Mouse (Mus musculus): ENCODE results near the gene Lix1l. TPM values are rescaled to one million over a fixed set of nuclear protein-coding genes. Genes with fewer than 3 reads are reported as not detected.

The Lix1l gene
- polyA plus RNA-seq, 1 experiment from 2014 or later, result 6.4 TPM

DNA sequence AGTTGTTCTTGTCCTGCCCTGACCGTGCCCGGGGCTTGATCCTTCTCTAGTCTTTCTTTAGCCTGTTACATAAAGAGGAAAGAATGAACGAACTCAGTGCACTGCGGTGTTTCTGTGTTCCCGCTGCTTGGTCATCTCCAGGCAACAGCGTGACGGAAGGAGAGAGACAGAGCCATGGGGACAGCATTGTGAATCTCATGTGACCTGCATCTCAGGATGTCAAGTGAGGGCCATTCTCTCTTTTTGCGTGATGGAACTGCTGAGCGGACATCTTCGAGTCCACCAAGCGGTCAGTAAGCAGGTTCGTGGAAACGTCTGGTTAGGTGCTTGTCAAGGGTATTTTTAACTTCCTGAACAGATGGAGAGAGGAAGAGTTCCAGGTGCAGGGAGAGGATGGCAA lies 31.4 kb upstream of the Lix1l start:
- ATAC-seq (replicated peaks), result no peak
- Histone ChIP-seq H3K27me3 (no peaks in the 10 kb centered on the region), H3K27ac (replicated peaks) (no peak overlapping the region), H3K9me3 (no peaks in the 10 kb centered on the region), H3K4me3 (no peak overlapping the region), H3K36me3 (no peaks in the 10 kb centered on the region), H3K9ac (replicated peaks) (no peak overlapping the region), H3K4me1 (no peaks in the 10 kb centered on the region), H3K4me2 (replicated peaks) (no peak overlapping the region)
- WGBS, result 94% methylated on average over 13 of the region's 13 CpGs

DNA sequence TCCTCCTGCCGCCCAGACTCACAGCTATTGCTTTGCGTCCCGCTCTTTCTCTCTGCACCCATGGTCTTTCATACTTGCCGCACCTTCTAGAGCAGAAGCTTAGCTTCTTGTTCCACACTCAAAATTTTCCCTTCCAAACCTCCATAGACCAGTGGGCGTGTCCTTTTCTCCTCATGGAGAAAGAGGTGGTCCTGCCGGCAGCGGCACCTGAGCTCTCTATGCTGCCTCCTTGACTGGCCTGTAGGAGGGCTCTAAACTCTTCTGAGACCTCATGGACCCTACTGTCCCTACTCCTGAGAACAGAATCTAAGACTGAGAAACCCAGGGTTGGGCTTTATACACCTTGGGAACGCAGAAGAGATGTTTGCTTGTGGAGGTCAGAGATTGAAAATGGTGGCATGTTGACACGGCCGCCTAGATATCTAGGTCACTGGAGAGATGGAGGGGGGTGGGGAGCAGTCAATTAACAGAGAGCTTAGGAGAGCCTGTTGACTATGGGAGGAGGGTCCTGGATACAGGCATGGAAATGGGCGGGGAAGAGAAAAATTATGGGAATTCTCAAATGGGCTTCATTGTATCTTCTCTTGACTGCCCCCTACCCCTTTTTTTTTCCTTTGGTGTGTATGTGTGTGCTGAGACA lies 30.9 kb upstream of the Lix1l start:
- no peaks in the 10 kb centered on the region for H3K9me3 ChIP-seq
- H3K4me3 ChIP-seq, result no peak overlapping the region
- no peaks in the 10 kb centered on the region for H3K4me1 ChIP-seq
- no peaks in the 10 kb centered on the region for H3K27me3 ChIP-seq
- ATAC-seq (replicated peaks), result no peak
- H3K36me3 ChIP-seq, result no peaks in the 10 kb centered on the region
- 86% methylated on average over 11 of the region's 11 CpGs for WGBS
- no peak overlapping the region for H3K4me2 ChIP-seq (replicated peaks)
- no peak overlapping the region for H3K27ac ChIP-seq (replicated peaks)
- no peak overlapping the region for H3K9ac ChIP-seq (replicated peaks)

DNA sequence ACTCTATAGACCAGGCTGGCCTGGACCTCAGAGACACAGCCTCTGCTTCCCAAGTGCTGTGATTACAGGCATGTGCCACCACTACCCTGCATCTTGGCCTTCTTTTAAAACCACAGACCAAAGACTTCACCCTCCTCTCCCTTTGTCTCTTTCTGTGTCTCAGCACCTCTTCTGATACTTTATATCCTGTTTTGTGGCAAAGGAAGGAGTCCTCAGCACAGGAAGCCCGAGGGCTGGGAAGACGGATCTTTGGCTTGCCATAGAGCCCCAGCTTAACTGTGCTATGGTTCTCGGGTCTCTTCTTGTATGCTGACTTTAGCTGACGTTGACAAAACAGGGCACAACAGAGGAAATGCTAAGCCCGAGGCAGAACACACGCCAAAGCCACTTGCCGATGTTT lies 30.3 kb upstream of the Lix1l start:
- Histone ChIP-seq H3K27me3 (no peaks in the 10 kb centered on the region), H3K4me2 (replicated peaks) (no peak overlapping the region), H3K4me3 (no peak overlapping the region), H3K4me1 (no peaks in the 10 kb centered on the region), H3K9me3 (no peaks in the 10 kb centered on the region), H3K27ac (replicated peaks) (no peak overlapping the region), H3K36me3 (no peaks in the 10 kb centered on the region), H3K9ac (replicated peaks) (no peak overlapping the region)
- no peak for ATAC-seq (replicated peaks)
- WGBS, result 75% methylated on average over 7 of the region's 7 CpGs

DNA sequence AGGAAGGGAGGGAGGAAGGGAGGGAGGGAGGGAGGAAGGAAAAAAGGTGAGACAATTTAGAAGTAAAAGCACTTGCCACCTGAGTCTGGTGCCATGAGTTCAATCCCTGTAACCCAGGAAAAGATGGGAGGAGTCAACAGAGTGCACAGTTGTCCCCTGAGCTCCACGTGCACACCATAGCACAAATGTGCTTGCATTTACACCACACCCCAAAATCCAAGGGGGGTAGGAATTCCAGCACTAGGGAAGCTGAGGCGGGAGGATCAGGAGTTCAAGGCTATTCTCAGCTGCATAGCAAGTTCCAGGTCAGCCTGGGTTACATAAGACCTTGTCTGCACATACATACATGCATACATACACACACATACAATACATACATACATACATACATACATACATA lies 29.6 kb upstream of the Lix1l start:
- H3K36me3 ChIP-seq, result no peaks in the 10 kb centered on the region
- H3K9ac ChIP-seq (replicated peaks), result no peak overlapping the region
- H3K4me3 ChIP-seq, result no peak overlapping the region
- no peak overlapping the region for H3K27ac ChIP-seq (replicated peaks)
- no peaks in the 10 kb centered on the region for H3K9me3 ChIP-seq
- WGBS, result 75% methylated on average over 2 of the region's 2 CpGs
- H3K4me1 ChIP-seq, result peaks cover 1% of the 10 kb centered on the region
- no peaks in the 10 kb centered on the region for H3K27me3 ChIP-seq
- no peak for ATAC-seq (replicated peaks)
- H3K4me2 ChIP-seq (replicated peaks), result no peak overlapping the region

DNA sequence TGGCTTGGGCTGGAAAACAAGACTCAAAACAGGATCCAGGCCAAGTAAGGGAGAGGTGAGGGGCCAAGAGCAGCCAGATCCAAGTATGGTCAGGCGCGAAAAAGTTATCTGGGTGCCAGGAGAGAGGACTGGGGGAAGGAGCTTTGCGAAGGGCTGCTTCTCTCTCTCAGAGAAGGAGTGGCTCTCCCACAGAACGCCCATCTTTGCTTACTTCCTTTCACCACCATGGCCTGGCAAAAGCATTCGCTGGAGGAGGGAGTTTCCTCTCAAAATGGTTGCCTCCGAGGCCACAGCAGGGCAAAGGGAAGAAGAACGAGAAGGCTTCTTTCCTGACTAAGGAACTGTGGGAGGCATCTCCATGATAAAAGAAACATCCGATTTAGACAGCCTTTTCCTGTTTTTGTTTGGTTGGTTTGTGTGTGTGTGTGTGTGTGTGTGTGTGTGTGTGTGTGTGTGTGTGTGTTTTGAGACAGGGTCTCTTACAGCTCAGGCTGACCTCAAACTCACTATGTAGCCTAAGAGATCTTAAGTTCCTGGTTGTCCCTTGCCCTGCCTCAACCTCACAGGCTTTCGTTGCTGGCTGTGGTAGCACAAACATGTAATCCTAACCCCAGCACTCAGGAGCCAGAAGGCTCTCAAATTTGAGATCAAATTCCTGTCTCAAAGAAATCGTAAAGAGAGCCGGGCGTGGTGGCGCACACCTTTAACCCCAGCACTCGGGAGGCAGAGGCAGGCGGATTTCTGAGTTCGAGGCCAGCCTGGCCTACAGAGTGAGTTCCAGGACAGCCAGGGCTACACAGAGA lies 28.9 kb upstream of the Lix1l start:
- Histone ChIP-seq H3K4me2 (replicated peaks) (no peak overlapping the region), H3K27ac (replicated peaks) (no peak overlapping the region), H3K9ac (replicated peaks) (no peak overlapping the region), H3K27me3 (no peaks in the 10 kb centered on the region), H3K4me1 (peaks cover 8% of the 10 kb centered on the region), H3K9me3 (no peaks in the 10 kb centered on the region), H3K36me3 (no peaks in the 10 kb centered on the region), H3K4me3 (no peak overlapping the region)
- 81% methylated on average over 16 of the region's 16 CpGs for WGBS
- no peak for ATAC-seq (replicated peaks)

DNA sequence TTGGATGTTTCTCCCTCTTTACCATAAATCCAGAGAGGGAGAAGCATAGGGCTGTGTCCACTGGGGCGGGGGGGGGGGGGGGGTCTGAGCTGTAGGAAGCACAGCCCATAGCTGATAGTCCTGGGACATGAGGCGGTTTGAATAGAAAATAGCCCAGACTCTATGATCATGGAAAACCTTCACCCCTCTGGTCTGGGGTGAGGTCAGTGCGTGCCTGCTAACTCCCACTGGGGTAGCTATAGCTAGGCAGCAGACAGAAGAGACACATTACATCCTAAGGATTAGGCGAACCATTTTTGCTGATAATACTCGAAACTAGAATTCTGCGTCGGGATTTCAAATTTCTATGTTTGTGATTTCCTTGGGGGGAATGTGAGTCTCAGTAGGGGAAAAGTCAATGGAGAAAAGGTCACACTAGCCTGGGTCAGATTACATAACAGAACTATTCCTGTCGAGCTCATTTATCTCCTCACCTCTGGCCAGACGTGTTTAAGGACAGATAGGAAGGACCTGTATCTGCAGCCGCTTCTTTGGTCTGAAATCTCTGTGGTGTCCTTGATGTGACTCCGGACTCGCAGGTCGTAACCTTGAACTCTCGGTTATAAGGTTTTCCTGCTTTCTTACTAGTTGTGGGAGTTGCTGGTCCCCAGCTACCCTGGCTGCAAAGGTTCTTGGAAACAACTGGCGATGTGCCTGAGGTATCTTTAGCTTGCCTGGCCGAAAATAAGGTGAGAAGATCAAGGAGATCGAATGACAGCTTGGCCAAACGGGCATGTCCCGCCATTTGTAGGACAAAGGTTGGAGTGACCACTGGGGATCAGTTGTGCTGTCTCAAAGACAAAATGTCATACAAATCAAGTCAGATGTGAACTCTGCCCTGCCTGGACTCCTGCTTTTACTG lies 27.1 kb upstream of the Lix1l start:
- Histone ChIP-seq H3K4me3 (no peak overlapping the region), H3K36me3 (no peaks in the 10 kb centered on the region), H3K9me3 (no peaks in the 10 kb centered on the region), H3K4me1 (peaks cover 8% of the 10 kb centered on the region), H3K9ac (replicated peaks) (no peak overlapping the region), H3K27me3 (no peaks in the 10 kb centered on the region), H3K27ac (replicated peaks) (no peak overlapping the region), H3K4me2 (replicated peaks) (no peak overlapping the region)
- ATAC-seq (replicated peaks), result no peak
- WGBS, result 90% methylated on average over 18 of the region's 19 CpGs

DNA sequence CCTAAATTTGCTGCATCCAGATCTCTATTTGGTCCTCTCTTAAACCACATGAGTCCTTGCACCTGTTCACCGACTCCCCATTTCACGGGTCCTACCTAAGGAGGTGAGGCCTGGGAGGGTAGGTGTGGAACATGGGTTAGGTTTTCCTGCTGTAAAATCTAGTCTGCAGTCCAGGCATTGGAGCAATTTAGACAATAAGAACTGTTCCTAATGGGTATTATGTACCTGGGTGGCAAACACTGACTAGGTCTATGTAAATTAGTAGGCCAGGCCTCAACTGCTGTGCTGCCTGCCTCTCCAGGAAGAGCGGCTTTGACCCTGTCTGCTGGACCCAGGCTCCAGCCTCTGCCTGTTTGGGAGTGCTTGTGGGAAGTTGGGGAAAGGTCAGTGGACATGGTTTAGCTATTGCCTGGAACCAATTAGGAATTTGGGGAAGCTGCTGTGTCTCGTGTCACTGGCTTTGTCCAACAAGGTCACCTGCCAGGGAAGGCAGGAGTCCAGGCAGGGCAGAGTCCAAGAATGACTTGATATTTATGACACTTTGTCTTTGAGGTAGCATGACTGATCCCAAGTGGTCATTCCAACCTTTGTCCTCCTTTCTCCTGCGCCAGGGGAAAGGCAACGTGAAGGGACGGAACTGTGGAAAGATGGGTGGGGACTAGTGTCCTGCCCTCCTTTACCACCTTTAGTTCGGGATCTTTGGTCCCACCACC lies 25.5 kb upstream of the Lix1l start:
- 96% methylated on average over 8 of the region's 8 CpGs for WGBS

DNA sequence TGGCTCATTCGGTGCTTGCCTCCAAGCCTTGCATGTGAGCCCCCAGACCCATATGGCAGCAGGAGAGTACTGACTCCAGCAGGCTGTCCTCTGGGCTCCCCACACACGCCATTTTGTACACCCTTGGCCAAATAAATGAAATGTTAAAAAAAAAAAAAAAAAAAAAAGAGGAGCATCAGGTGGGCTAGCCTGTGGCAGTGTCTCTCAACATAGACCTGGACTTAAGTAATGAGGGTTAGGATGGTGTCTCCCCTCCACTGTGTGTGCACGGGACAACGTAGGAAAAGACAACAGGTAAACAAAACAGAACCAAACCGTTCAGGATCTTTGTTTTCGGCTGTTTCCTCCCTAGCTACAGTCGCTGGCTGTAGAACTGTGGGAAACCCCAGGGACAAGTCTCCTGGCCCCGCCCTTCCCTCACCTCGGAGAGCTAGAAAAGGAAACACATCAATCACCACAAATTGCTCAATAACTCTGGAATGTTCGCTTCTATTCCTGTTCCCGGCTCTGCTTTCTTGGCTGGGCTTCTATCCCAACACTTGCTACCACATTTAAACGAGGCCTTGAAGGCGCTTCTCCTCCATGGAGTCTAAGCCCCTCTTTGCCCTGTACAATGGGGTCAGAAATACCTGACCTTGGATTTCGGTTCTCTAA lies 24.8 kb upstream of the Lix1l start:
- peak overlapping the region; percentile 5; the same call in 1 of the 2 replicates for H3K4me3 ChIP-seq
- no peak overlapping the region for H3K9ac ChIP-seq (replicated peaks)
- no peaks in the 10 kb centered on the region for H3K36me3 ChIP-seq
- H3K4me1 ChIP-seq, result peaks cover 17% of the 10 kb centered on the region
- no peaks in the 10 kb centered on the region for H3K27me3 ChIP-seq
- H3K27ac ChIP-seq (replicated peaks), result 0 out of 2 replicates have a peak overlapping the region, but pooled peaks have one; percentile 9
- 65% methylated on average over 14 of the region's 14 CpGs for WGBS
- ATAC-seq (replicated peaks), result no peak
- H3K9me3 ChIP-seq, result no peaks in the 10 kb centered on the region
- peak overlapping the region; percentile 32 for H3K4me2 ChIP-seq (replicated peaks)

More for the DNA sequence above, 25.5 kb upstream of the Lix1l start:
- H3K4me3 ChIP-seq, result no peak overlapping the region
- H3K4me2 ChIP-seq (replicated peaks), result no peak overlapping the region
- H3K9me3 ChIP-seq, result no peaks in the 10 kb centered on the region
- ATAC-seq (replicated peaks), result no peak
- H3K9ac ChIP-seq (replicated peaks), result no peak overlapping the region
- H3K4me1 ChIP-seq, result peaks cover 14% of the 10 kb centered on the region
- no peaks in the 10 kb centered on the region for H3K27me3 ChIP-seq
- no peaks in the 10 kb centered on the region for H3K36me3 ChIP-seq
- H3K27ac ChIP-seq (replicated peaks), result no peak overlapping the region

DNA sequence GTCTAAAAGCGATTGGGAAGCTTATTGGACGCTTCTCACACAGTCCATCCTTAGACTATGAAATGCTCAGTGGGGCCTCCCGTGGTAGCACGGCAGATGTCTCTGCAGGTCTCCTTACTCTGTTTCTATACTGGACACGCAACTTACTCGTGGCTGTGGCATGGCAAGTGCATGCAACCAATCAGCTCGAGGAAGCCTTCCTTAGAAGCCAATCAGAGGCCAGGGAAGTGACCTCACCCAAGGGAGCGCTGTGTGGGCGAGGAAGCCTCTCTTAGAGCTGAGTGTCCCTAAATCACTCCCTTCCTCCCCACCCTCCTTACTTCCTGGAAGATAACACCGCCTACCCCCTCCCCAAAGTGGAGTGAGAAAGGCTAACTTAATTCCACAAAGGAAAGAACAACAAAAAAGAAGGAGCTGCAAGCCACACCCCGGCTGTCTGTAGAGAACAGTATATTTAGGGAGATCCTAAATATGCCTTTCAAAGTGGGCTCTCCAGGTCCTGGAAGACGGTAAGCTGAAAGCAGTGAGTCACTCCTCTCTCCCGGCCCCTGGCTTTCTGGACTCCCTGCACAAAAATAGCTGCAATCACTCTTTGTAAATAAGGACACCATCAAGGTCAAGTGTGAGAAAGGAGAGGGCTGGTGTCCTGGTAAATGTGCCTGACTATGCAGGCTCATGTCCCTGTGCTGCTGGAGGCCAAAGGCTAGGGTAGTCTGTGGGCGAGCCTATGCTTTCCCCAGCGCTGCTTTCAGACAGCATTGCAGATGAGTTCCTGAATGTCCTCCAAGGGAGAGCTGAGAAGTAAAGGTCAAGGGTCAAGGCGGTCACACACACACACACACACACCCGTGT lies 24.0 kb upstream of the Lix1l start, which contains the start of gene Gm16253:
Gm16253 (plus strand) TSS at position 295 of the 852 bp plus-strand sequence.
- Histone ChIP-seq H3K36me3 (no peaks in the 10 kb centered on the region), H3K9ac (replicated peaks) (no peak within 1 kb of the TSS), H3K27me3 (no peaks in the 10 kb centered on the region), H3K27ac (replicated peaks) (peak within 1 kb of the TSS; percentile 41), H3K9me3 (no peaks in the 10 kb centered on the region), H3K4me2 (replicated peaks) (peak within 1 kb of the TSS; percentile 32), H3K4me1 (peaks cover 17% of the 10 kb centered on the region), H3K4me3 (peak within 1 kb of the TSS; percentile 5; the same call in 1 of the 2 replicates)
- peak; percentile 79 for ATAC-seq (replicated peaks)
- WGBS, result 36% methylated on average over 17 of the region's 17 CpGs

DNA sequence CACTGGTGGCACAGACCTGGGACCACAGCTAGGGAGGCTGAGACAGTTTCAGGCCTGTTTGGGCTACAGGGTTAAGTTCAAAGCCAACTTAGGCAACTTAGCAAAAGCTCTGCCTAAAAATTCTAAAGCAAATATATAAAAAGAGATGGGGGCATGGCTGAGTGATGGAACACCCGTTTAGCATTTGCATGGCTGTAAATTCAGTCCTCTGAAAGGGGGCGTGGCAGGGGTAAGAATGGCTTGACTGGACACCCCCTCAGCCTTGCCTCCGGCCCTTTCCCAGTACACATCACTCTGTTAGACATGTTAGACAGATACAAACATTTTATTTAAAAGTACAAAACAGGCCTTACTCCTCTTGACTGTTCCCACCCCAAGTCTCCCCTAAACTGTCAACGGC lies 23.4 kb upstream of the Lix1l start:
- 78% methylated on average over 4 of the region's 4 CpGs for WGBS
- Histone ChIP-seq H3K9me3 (no peaks in the 10 kb centered on the region), H3K4me1 (peaks cover 17% of the 10 kb centered on the region), H3K4me3 (no peak overlapping the region), H3K27ac (replicated peaks) (peak overlapping the region; percentile 41), H3K36me3 (no peaks in the 10 kb centered on the region), H3K27me3 (no peaks in the 10 kb centered on the region), H3K4me2 (replicated peaks) (no peak overlapping the region), H3K9ac (replicated peaks) (no peak overlapping the region)
- ATAC-seq (replicated peaks), result no peak
